Mouse (Mus musculus): ENCODE measurements around the gene Twist1. TPM values are rescaled to one million over a fixed set of nuclear protein-coding genes. Genes with fewer than 3 reads are reported as not detected.

Twist1 gene
- 1 to 10 TPM in 1 of 26 experiments, not detected in 25; 9.6 TPM for total RNA-seq (2018; cell fraction: chromatin; rRNA removed)
- total RNA-seq (2018; cell fraction: cytosol; rRNA removed) = under 1 TPM in 1 of 26 experiments, not detected in 25; 0.10 TPM
- 1 to 10 TPM in 1 of 26 experiments, not detected in 25; 1.4 TPM for total RNA-seq (2018; cell fraction: nucleus; rRNA removed)
- not detected in 3 replicates for polyA plus RNA-seq (2018)

- 4% methylated on average over 50 of the region's 105 CpGs for WGBS (ENCODE audit: missing documents)
- H3K4me3 ChIP-seq (ENCODE audit: inconsistent target) = no peak within 1 kb of the TSS
Measured at GRCm38 (mm10) chr12:33957400-33958240, at the start of gene Twist1. Gene Twist1 (plus strand): TSS chr12:33957671.

GRCm38 (mm10) chr12:33926751-33927150 lies 30.7 kb upstream of the Twist1 start:
- no peak overlapping the region for H3K4me3 ChIP-seq (ENCODE audit: inconsistent target)
- H3K36me3 ChIP-seq (ENCODE audit: inconsistent target) = no peaks in the 10 kb centered on the region
- H3K79me2 ChIP-seq (ENCODE audit: inconsistent target) = no peaks in the 10 kb centered on the region
- no peak overlapping the region for H3K27ac ChIP-seq
- 16% methylated on average over 3 of the region's 3 CpGs for WGBS (ENCODE audit: missing documents)

More at GRCm38 (mm10) chr12:33957400-33958240, at the start of gene Twist1:
- no peaks in the 10 kb centered on the region for H3K79me2 ChIP-seq (ENCODE audit: inconsistent target)
- H3K27ac ChIP-seq = no peak within 1 kb of the TSS
- no peaks in the 10 kb centered on the region for H3K36me3 ChIP-seq (ENCODE audit: inconsistent target)

- H3K36me3 ChIP-seq (ENCODE audit: inconsistent target) = no peaks in the 10 kb centered on the region
- H3K79me2 ChIP-seq (ENCODE audit: inconsistent target) = no peaks in the 10 kb centered on the region
- no peak overlapping the region for H3K27ac ChIP-seq
- H3K4me3 ChIP-seq (ENCODE audit: inconsistent target) = no peak overlapping the region
- WGBS (ENCODE audit: missing documents) = 5% methylated on average over 15 of the region's 15 CpGs
Measured at GRCm38 (mm10) chr12:33927334-33928098, 30.0 kb upstream of the Twist1 start.

GRCm38 (mm10) chr12:33928331-33929192 lies 28.9 kb upstream of the Twist1 start, which contains the start of gene Ferd3l:
Gene Ferd3l (plus strand): TSS chr12:33928425.
- H3K36me3 ChIP-seq (ENCODE audit: inconsistent target) = no peaks in the 10 kb centered on the region
- no peak within 1 kb of the TSS for H3K4me3 ChIP-seq (ENCODE audit: inconsistent target)
- H3K79me2 ChIP-seq (ENCODE audit: inconsistent target) = no peaks in the 10 kb centered on the region
- WGBS (ENCODE audit: missing documents) = 4% methylated on average over 39 of the region's 39 CpGs
- H3K27ac ChIP-seq = no peak within 1 kb of the TSS

DNA sequence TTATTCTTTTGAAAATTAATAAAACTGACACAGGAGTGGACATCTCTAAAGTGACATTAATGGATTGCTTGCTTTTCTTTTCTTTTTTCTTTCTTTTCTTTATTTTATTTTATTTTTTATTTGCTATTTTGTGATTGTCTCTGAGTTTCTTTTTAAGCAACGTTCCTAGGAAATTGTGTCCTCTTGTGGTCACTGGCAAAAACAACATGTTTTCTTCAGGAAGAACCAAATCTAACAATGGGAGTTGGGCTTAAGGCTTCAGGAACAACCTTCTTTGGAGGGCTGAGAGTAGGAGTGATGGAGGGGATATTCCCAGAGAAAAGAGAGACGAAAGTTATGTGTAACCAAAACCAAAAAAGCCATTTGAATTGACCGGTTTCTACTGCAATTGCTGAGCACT lies 4.6 kb upstream of the Twist1 start:
- Histone ChIP-seq H3K79me2 (ENCODE audit: inconsistent target) (no peaks in the 10 kb centered on the region), H3K27ac (no peak overlapping the region), H3K36me3 (ENCODE audit: inconsistent target) (no peaks in the 10 kb centered on the region), H3K4me3 (ENCODE audit: inconsistent target) (no peak overlapping the region)
- 17% methylated on average over 3 of the region's 3 CpGs for WGBS (ENCODE audit: missing documents)

DNA sequence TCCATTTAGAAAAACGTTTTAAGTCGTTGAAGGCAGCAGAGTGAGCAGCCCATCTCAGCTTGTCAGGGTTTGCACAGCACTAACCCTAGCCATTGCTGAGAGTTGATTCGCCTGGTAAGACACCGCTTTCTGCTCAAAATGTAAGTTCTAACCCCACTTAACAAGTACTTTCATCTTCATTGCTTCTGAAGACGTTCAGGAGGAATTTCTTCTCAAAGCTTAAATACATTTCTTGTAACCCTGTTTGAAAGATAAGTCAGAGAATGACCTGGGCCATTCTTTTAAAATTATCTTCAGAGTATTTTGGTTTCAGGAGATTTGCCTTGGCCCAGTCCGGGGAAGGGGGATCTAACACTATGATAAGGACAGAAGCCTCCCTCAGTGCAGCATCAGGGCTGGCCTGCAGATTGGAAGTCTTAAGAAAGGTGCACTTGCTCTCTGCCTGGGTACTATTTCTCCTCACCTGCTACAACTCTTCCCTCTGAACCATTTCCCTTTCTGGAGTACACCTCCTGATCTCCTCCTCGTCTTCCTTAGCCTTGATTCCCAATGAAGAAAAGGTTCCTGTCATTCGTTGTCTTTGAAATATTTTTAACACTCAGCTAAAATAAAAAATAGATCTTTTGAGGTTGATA lies 2.4 kb upstream of the Twist1 start:
- Histone ChIP-seq H3K36me3 (ENCODE audit: inconsistent target) (no peaks in the 10 kb centered on the region), H3K4me3 (ENCODE audit: inconsistent target) (no peak overlapping the region), H3K79me2 (ENCODE audit: inconsistent target) (no peaks in the 10 kb centered on the region), H3K27ac (no peak overlapping the region)
- 21% methylated on average over 8 of the region's 8 CpGs for WGBS (ENCODE audit: missing documents)

DNA sequence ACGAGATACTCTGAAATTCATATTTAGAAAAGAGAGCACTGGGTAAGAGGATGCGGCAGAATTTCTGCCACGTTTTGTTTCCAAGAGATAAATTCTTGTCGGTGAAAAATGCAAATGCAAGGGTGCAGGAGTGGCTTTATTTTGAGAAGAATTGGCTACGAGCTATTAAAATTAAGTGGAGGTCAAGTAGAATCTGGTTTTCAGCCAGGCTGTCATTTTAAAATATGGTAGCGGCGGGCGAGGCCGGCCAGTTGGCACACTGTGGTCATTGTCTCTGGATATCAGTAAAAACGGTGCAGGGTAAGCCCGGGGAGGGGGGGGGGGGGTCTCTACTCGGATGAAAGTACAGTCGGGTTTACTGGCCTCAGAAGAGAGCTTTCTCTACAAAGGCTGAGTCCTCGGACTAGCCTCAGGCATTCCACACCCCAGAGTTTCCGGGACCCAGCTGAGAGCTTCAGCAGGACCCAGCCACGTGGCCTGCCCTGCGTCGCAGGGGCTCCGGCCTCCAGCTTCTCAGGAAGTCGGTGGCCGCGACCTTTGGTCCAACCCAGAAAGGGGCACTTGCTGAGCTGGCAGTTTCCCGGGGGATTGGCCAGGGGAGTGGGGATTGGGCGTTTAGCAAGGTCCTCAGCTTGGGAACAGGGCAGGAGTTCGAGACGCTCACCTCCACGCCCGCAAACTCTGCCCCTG lies 1.7 kb upstream of the Twist1 start:
- 8% methylated on average over 26 of the region's 28 CpGs for WGBS (ENCODE audit: missing documents)
- Histone ChIP-seq H3K4me3 (ENCODE audit: inconsistent target) (no peak overlapping the region), H3K36me3 (ENCODE audit: inconsistent target) (no peaks in the 10 kb centered on the region), H3K27ac (no peak overlapping the region), H3K79me2 (ENCODE audit: inconsistent target) (no peaks in the 10 kb centered on the region)

DNA sequence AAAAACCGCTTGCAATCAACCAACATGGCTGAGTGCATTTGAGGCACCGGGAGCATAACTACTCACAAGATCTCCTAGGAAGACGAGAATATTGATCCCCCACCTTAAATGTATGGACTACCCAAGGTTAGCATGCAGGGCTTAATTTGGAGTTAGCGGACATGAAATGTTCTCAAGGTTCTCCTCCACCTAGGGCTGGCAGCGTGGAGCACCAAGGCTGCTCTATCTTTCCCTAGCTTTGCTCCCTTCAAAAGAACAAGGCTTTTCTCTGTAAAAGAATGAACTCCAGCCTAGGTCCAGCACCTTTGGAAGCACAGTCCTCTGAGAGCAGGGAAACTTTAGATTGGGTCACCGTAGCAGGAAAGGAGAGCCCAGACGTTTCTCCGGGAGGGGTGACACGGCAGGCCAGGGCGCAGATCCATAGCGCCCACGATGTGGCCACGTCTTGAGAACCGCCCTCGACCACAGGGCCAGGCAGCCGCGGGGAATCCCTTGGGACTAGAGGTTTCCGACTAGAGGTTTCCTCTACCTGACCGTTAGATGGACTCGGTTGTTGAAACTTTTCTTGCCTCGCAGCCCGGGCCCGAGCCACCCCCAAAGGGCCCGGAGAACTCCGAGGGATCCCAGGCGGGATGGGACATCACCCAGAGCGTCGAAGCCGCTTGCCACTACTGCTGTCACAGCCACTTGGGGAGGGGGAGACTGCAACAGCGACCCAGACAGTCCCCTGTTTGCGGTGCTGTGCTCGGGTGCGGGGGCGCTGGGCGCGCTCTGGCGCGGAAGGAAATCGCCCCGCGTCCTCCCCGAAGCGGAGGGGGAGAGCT lies 683 bp upstream of the Twist1 start:
- WGBS (ENCODE audit: missing documents) = 6% methylated on average over 37 of the region's 43 CpGs
- Histone ChIP-seq H3K4me3 (ENCODE audit: inconsistent target) (no peak overlapping the region), H3K27ac (no peak overlapping the region), H3K36me3 (ENCODE audit: inconsistent target) (no peaks in the 10 kb centered on the region), H3K79me2 (ENCODE audit: inconsistent target) (no peaks in the 10 kb centered on the region)

DNA sequence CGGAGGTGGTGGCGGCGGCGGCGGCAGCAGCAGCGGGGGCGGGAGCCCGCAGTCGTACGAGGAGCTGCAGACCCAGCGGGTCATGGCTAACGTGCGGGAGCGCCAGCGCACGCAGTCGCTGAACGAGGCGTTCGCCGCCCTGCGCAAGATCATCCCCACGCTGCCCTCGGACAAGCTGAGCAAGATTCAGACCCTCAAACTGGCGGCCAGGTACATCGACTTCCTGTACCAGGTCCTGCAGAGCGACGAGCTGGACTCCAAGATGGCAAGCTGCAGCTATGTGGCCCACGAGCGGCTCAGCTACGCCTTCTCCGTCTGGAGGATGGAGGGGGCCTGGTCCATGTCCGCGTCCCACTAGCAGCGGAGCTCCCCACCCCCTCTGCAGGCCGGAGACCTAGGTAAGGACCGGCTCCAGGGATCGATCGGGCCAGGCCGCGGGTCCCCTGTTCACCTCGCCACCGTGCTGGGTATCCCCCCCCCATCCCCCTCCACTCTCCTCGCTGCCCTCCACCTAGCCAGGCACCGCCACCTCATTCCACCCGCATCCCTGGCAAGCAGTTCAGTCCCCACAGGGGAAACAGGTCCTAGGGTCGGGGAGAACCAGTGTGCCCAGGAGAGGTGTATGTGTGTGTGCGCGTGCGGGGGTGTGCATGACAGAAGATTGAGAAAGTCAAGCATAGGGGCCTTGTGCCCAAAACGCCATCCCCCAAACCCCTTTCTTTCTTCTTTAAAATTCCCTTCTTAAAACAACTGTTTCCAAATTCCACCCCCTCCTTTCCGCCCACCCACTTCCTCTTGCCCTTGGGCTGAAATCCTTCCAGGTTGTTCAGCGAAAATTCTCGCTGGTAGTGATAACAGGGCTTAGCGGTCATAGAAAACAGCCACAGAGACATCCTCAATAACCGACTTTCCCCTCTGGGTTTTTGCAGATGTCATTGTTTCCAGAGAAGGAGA lies 1.0 kb downstream of the Twist1 start:
- WGBS (ENCODE audit: missing documents) = 2% methylated on average over 50 of the region's 56 CpGs
- no peak overlapping the region for H3K4me3 ChIP-seq (ENCODE audit: inconsistent target)

DNA sequence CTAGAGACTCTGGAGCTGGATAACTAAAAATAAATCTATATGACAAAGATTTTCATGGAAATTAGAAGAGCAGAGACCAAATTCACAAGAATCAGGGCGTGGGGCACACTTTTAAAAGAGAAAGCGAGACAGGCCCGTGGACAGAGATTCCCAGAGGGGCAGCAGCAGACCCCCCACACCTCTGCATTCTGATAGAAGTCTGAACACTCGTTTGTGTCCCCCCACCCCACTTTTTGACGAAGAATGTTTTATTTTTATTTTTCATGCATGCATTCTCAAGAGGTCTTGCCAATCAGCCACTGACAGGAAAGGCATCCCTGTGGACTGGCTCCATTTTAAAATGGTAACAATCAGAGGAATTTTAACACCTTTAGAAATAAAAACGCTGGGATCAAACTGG lies 1.7 kb downstream of the Twist1 start:
- WGBS (ENCODE audit: missing documents) = 19% methylated on average over 6 of the region's 6 CpGs
- Histone ChIP-seq H3K4me3 (ENCODE audit: inconsistent target) (no peak overlapping the region), H3K36me3 (ENCODE audit: inconsistent target) (no peaks in the 10 kb centered on the region), H3K79me2 (ENCODE audit: inconsistent target) (no peaks in the 10 kb centered on the region), H3K27ac (no peak overlapping the region)

More for the DNA sequence above, 1.0 kb downstream of the Twist1 start:
- H3K36me3 ChIP-seq (ENCODE audit: inconsistent target) = no peaks in the 10 kb centered on the region
- no peak overlapping the region for H3K27ac ChIP-seq
- H3K79me2 ChIP-seq (ENCODE audit: inconsistent target) = no peaks in the 10 kb centered on the region

DNA sequence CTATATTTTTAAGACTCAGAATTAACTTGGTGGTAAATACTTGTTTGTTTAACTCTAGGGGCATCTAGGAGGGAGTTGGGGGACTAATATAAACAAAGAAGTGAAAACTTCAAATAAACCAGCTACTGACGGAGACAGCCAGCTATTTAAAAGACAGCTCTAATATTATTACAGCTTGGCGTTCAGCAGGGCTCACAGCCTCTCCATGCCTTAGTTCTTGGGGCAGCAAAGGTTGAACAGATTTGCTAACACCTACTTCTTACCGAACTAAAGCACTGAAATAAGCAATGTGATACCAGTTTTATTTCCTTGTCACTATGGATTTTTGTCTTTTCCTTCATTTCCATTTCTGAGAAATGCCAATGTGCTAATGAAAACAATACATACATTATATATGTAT lies 2.4 kb downstream of the Twist1 start:
- no peak overlapping the region for H3K4me3 ChIP-seq (ENCODE audit: inconsistent target)
- WGBS (ENCODE audit: missing documents) = 27% methylated on average over 3 of the region's 3 CpGs
- H3K27ac ChIP-seq = no peak overlapping the region
- no peaks in the 10 kb centered on the region for H3K36me3 ChIP-seq (ENCODE audit: inconsistent target)
- H3K79me2 ChIP-seq (ENCODE audit: inconsistent target) = no peaks in the 10 kb centered on the region

GRCm38 (mm10) chr12:33961013-33961412 lies 3.5 kb downstream of the Twist1 start:
- H3K36me3 ChIP-seq (ENCODE audit: inconsistent target) = no peaks in the 10 kb centered on the region
- WGBS (ENCODE audit: missing documents) = 33% methylated on average over 5 of the region's 5 CpGs
- H3K4me3 ChIP-seq (ENCODE audit: inconsistent target) = no peak overlapping the region
- H3K79me2 ChIP-seq (ENCODE audit: inconsistent target) = no peaks in the 10 kb centered on the region
- H3K27ac ChIP-seq = no peak overlapping the region

All from macrophage (primary cell).